Comparison of ENCODE assay signal across 23 mouse cellular contexts in the genomic region with DNA sequence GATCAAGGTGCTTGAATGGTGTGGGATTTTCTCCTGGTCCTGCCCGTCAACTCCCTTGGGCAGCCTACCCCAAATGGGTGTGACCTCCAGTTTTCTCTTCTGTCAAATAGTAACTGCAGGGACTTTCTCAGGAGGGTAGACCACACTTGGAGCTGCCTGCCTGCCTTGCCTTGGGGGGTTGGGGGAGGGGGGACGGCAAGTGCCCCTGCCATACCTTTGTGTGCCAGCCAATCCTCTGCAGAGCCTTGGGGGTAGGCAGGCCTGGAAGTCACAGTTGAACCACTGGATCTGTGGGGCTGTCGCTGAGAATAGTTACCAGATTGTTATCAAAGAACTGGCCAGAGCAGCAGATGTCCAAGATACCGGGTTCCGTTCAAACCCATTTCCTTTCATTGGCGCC. TPM values are rescaled to one million over a fixed set of nuclear protein-coding genes. Genes with fewer than 3 reads are reported as not detected.
DNase-seq lines count a peak whose midpoint lies in the region; ATAC-seq lines count a peak whose summit lies in the region.
"Had no signal": no experiment of that assay in that cellular context is flagged by ENCODE, and none has a peak within 500 bp of the region (broad histone marks: within the 10 kb centered on the region; RNA-seq: fewer than 3 reads in every experiment).

No protein-coding gene starts in this region.

- no peak overlapping the region for H3K4me3 ChIP-seq in heart, embryonic 12.5 days
- H3K4me3 ChIP-seq in kidney, embryonic 16.5 days (ENCODE audit: low read length): no peak overlapping the region
- H3K4me3 ChIP-seq in liver, embryonic 13.5 days (replicated peaks): no peak overlapping the region; the same call in 1 of the 2 replicates
- H3K4me3 ChIP-seq in midbrain, embryonic 15.5 days: no peak overlapping the region
- H3K4me3 ChIP-seq: embryonic facial prominence, embryonic 13.5 days; erythroblast, embryonic 14.5 days; forebrain, embryonic 13.5 days; hindbrain, embryonic 13.5 days; limb, embryonic 13.5 days; midbrain, embryonic 10.5 days had no signal

- H3K4me1 ChIP-seq in heart, embryonic 12.5 days (replicated peaks): peaks cover 51% of the 10 kb centered on the region
- peaks cover 48% of the 10 kb centered on the region for H3K4me1 ChIP-seq in kidney, embryonic 16.5 days (ENCODE audit: insufficient read depth, low read length)
- H3K4me1 ChIP-seq in liver, embryonic 13.5 days (replicated peaks): peaks cover 61% of the 10 kb centered on the region
- H3K4me1 ChIP-seq in midbrain, embryonic 15.5 days: peaks cover 7% of the 10 kb centered on the region

- H3K9me3 ChIP-seq in heart, embryonic 12.5 days (replicated peaks): no peaks in the 10 kb centered on the region
- no peaks in the 10 kb centered on the region for H3K9me3 ChIP-seq in kidney, embryonic 16.5 days (ENCODE audit: low read length)
- no peaks in the 10 kb centered on the region for H3K9me3 ChIP-seq in liver, embryonic 13.5 days (replicated peaks)
- no peaks in the 10 kb centered on the region for H3K9me3 ChIP-seq in midbrain, embryonic 15.5 days
- H3K9me3 ChIP-seq: embryonic facial prominence, embryonic 13.5 days; forebrain, embryonic 13.5 days; hindbrain, embryonic 13.5 days; limb, embryonic 13.5 days; midbrain, embryonic 10.5 days had no signal

- no peak for ATAC-seq in heart, embryonic 12.5 days (ENCODE audit: insufficient number of reproducible peaks, low FRiP score)
- peak; percentile 79 for ATAC-seq in kidney, embryonic 16.5 days (ENCODE audit: low FRiP score, low TSS enrichment)
- ATAC-seq in liver, embryonic 13.5 days (ENCODE audit: low read depth): no peak; the same call in 1 of the 2 replicates
- no peak for ATAC-seq in midbrain, embryonic 15.5 days (replicated peaks)
- ATAC-seq: forebrain, embryonic 13.5 days had no signal

- WGBS in heart, embryonic 12.5 days: 67% methylated on average over 6 of the region's 6 CpGs
- WGBS in kidney, embryonic 16.5 days: 62% methylated on average over 6 of the region's 6 CpGs
- 20% methylated on average over 6 of the region's 6 CpGs for WGBS in liver, embryonic 13.5 days (ENCODE audit: insufficient replicate concordance)
- WGBS in midbrain, embryonic 15.5 days: 85% methylated on average over 6 of the region's 6 CpGs

- no peak overlapping the region for H3K27ac ChIP-seq in heart, embryonic 12.5 days (ENCODE audit: poor library complexity, severe bottlenecking)
- H3K27ac ChIP-seq in kidney, embryonic 16.5 days (ENCODE audit: low read length): peak overlapping the region; percentile 51
- no peak overlapping the region for H3K27ac ChIP-seq in liver, embryonic 13.5 days
- H3K27ac ChIP-seq in midbrain, embryonic 15.5 days: no peak overlapping the region
- H3K27ac ChIP-seq: embryonic facial prominence, embryonic 13.5 days; forebrain, embryonic 13.5 days; hindbrain, embryonic 13.5 days; limb, embryonic 13.5 days; macrophage; midbrain, embryonic 10.5 days had no signal

- no peak for DNase-seq in heart, postnatal 14 days
- no peak for DNase-seq in kidney, adult 11 months
- peak; percentile 90 for DNase-seq in 416B (ENCODE audit: low read depth)
- DNase-seq in liver, embryonic 13.5 days: no peak
- DNase-seq: adrenal gland, postnatal 10 days; cerebellum, adult 2 months; cerebellum, postnatal 25 days; embryo, embryonic 11 days; gastrocnemius, postnatal 10 days; heart, postnatal 10 days; layer of hippocampus, adult 9-11 months; lung, embryonic 14.5 days had no signal

- H3K36me3 ChIP-seq in heart, embryonic 12.5 days: no peaks in the 10 kb centered on the region
- H3K36me3 ChIP-seq in kidney, embryonic 16.5 days (ENCODE audit: insufficient read depth, low read length): no peaks in the 10 kb centered on the region
- H3K36me3 ChIP-seq in liver, embryonic 13.5 days: no peaks in the 10 kb centered on the region
- no peaks in the 10 kb centered on the region for H3K36me3 ChIP-seq in midbrain, embryonic 15.5 days (replicated peaks)
- H3K36me3 ChIP-seq: embryonic facial prominence, embryonic 13.5 days; hindbrain, embryonic 13.5 days; limb, embryonic 13.5 days; midbrain, embryonic 10.5 days had no signal

- H3K4me2 ChIP-seq in heart, embryonic 12.5 days: 0 out of 2 replicates have a peak overlapping the region, but pooled peaks have one; percentile 11
- no peak overlapping the region for H3K4me2 ChIP-seq in kidney, embryonic 16.5 days (replicated peaks; ENCODE audit: low read depth, low read length)
- H3K4me2 ChIP-seq in liver, embryonic 13.5 days: peak overlapping the region; percentile 23; the same call in 1 of the 2 replicates
- no peak overlapping the region for H3K4me2 ChIP-seq in midbrain, embryonic 15.5 days
- H3K4me2 ChIP-seq: embryonic facial prominence, embryonic 13.5 days; forebrain, embryonic 13.5 days; heart, embryonic 11.5 days; hindbrain, embryonic 13.5 days; limb, embryonic 13.5 days; lung, embryonic 14.5 days had no signal

- intact Hi-C loops in heart, postnatal 14 days (cut with DNase I): no loop called here

- H3K9ac ChIP-seq in heart, embryonic 12.5 days: no peak overlapping the region
- H3K9ac ChIP-seq in kidney, embryonic 16.5 days (replicated peaks; ENCODE audit: low read length): no peak overlapping the region
- H3K9ac ChIP-seq in liver, embryonic 13.5 days: no peak overlapping the region
- no peak overlapping the region for H3K9ac ChIP-seq in midbrain, embryonic 15.5 days
- H3K9ac ChIP-seq: embryonic facial prominence, embryonic 13.5 days; forebrain, embryonic 13.5 days; hindbrain, embryonic 13.5 days; limb, embryonic 13.5 days; lung, embryonic 14.5 days had no signal

- no peaks in the 10 kb centered on the region for H3K27me3 ChIP-seq in heart, embryonic 12.5 days (replicated peaks)
- H3K27me3 ChIP-seq in kidney, embryonic 16.5 days (ENCODE audit: insufficient read depth, low read length): no peaks in the 10 kb centered on the region
- no peaks in the 10 kb centered on the region for H3K27me3 ChIP-seq in liver, embryonic 13.5 days
- no peaks in the 10 kb centered on the region for H3K27me3 ChIP-seq in midbrain, embryonic 15.5 days (replicated peaks)
- H3K27me3 ChIP-seq: embryonic facial prominence, embryonic 13.5 days; forebrain, embryonic 13.5 days; hindbrain, embryonic 13.5 days; limb, embryonic 13.5 days had no signal

RNA-seq across cellular contexts. Expression of a gene that starts 7.3 kb away (rescaled TPM):
- polyA plus RNA-seq in heart, embryonic 12.5 days (2016; fragmentation: Nextera tagmentation; extraction: Ambion mirVana): 11.2 and 12.8 TPM in 2 replicates
- 10 to 100 TPM; 30.5 to 32.2 TPM for total RNA-seq in heart, postnatal 14 days (2021)
- polyA plus RNA-seq in kidney, embryonic 16.5 days (2015; fragmentation: Nextera tagmentation; extraction: Ambion mirVana): 12.8 and 13.5 TPM in 2 replicates
- 4.0 and 5.3 TPM in 2 replicates for polyA plus RNA-seq in liver, embryonic 13.5 days (2015; fragmentation: Nextera tagmentation; extraction: Ambion mirVana)
- polyA plus RNA-seq in midbrain, embryonic 15.5 days (2015; fragmentation: Nextera tagmentation; extraction: Ambion mirVana): 20.7 and 24.1 TPM in 2 replicates

RNA-seq across cellular contexts. Expression of a gene that starts 7.4 kb away (rescaled TPM):
- polyA plus RNA-seq in heart, embryonic 12.5 days (2016; fragmentation: Nextera tagmentation; extraction: Ambion mirVana): 0.91 and 1.2 TPM in 2 replicates
- 1 to 10 TPM; 3.8 to 3.9 TPM for total RNA-seq in heart, postnatal 14 days (2021)
- 1.9 and 5.3 TPM in 2 replicates for polyA plus RNA-seq in kidney, embryonic 16.5 days (2015; fragmentation: Nextera tagmentation; extraction: Ambion mirVana)
- polyA plus RNA-seq in liver, embryonic 13.5 days (2015; fragmentation: Nextera tagmentation; extraction: Ambion mirVana): 0.77 and 1.00 TPM in 2 replicates
- polyA plus RNA-seq in midbrain, embryonic 15.5 days (2015; fragmentation: Nextera tagmentation; extraction: Ambion mirVana): 0.46 and 0.55 TPM in 2 replicates
- polyA plus RNA-seq: erythroblast, embryonic 14.5 days had no signal

Comparison
In these comparisons a context has a peak if more than half of its experiments do, and no peak if none do; other contexts are left out.
1. H3K4me2 ChIP-seq: peak in heart, embryonic 12.5 days (single experiment) and liver, embryonic 13.5 days (single experiment); none in kidney, embryonic 16.5 days (single experiment) and midbrain, embryonic 15.5 days (single experiment).